Mouse (Mus musculus) midbrain, postnatal 0 days (tissue): Measurements from ENCODE around the gene Phb2. TPM values are rescaled to one million over a fixed set of nuclear protein-coding genes. Genes with fewer than 3 reads are reported as not detected.

Source experiments
- ATAC-seq: fragments of 200-750 bp; cut with Nextera tagmentation; 2 replicates; pipeline ENCODE4 v1.8.0; 2017; ENCODE audit warnings: moderate number of reproducible peaks, mild to moderate bottlenecking, moderate TSS enrichment, moderate library complexity; ENCODE audit not compliant: low FRiP score
- DNase-seq: peaks from one replicate; pipeline ENCODE4 v3.0.0-alpha.2; 2015; ENCODE audit warnings: low spot score
- H3K27ac ChIP-seq: fragments of 300-500 bp; sonication (generic); 2 replicates; pipeline ENCODE4 v1.5.1; 2014; ENCODE audit warnings: low read depth, mild to moderate bottlenecking, low read length, mixed read lengths
- H3K27me3 ChIP-seq: fragments of 300-500 bp; sonication (generic); 2 replicates; pipeline ENCODE4 v1.6.1; 2014; ENCODE audit warnings: low read length, control low read depth, mixed read lengths; ENCODE audit not compliant: insufficient read depth
- H3K36me3 ChIP-seq: fragments of 300-500 bp; sonication (generic); 2 replicates; pipeline ENCODE4 v1.6.1; 2014; ENCODE audit warnings: low read length, control low read depth, mixed read lengths; ENCODE audit not compliant: insufficient read depth
- H3K4me1 ChIP-seq: fragments of 300-500 bp; sonication (generic); 2 replicates; pipeline ENCODE4 v1.6.1; 2014; ENCODE audit warnings: mild to moderate bottlenecking, control low read depth, antibody characterized with exemption, low read length, mixed read lengths; ENCODE audit not compliant: insufficient read depth
- H3K4me2 ChIP-seq: fragments of 300-500 bp; sonication (generic); 2 replicates; pipeline ENCODE4 v1.6.1; 2014; ENCODE audit warnings: low read depth, mild to moderate bottlenecking, low read length, mixed read lengths; ENCODE audit not compliant: poor library complexity, severe bottlenecking
- H3K4me3 ChIP-seq: fragments of 300-500 bp; sonication (generic); 2 replicates; pipeline ENCODE4 v1.5.1; 2014; ENCODE audit warnings: low read depth, mild to moderate bottlenecking, low read length, moderate library complexity
- H3K9ac ChIP-seq: fragments of 300-500 bp; sonication (generic); replicated peaks from 2 replicates; pipeline ENCODE4 v1.6.1; 2014; ENCODE audit warnings: mild to moderate bottlenecking, low read length, moderate library complexity, mixed read lengths; ENCODE audit not compliant: poor library complexity, severe bottlenecking
- H3K9me3 ChIP-seq: fragments of 300-500 bp; sonication (generic); 2 replicates; pipeline ENCODE4 v1.6.1; 2016; ENCODE audit warnings: low read length, control low read depth
- CTCF ChIP-seq: IDR thresholded peaks from 2 replicates; pipeline ENCODE4 v1.5.1; 2016; ENCODE audit warnings: antibody characterized with exemption, mild to moderate bottlenecking
- WGBS: fragments of 180-500 bp; shearing (Covaris S2); extraction: QIAGEN DNeasy Blood & Tissue Kit; methylation state at CpG from one replicate; pipeline ENCODE4 v1.1.7; 2014; 5-methylcytosine and 5-hydroxymethylcytosine counted together
- polyA plus RNA-seq: library from polyadenylated mRNA; unstranded; fragments of >200 nt; fragmentation: Nextera tagmentation; extraction: Ambion mirVana; gene quantifications from 2 replicates; pipeline ENCODE4 v1.2.1, GENCODE M21; 2015
- total RNA-seq: library from RNA; depleted of rRNA; stranded (reverse); fragments of >200 nt; gene quantifications from 2 replicates; pipeline ENCODE4 v1.2.3, GENCODE M21; 2014

The Phb2 gene
- total and polyA plus RNA-seq, 2 experiments from 2014 or later: 230 to 265 TPM

DNA sequence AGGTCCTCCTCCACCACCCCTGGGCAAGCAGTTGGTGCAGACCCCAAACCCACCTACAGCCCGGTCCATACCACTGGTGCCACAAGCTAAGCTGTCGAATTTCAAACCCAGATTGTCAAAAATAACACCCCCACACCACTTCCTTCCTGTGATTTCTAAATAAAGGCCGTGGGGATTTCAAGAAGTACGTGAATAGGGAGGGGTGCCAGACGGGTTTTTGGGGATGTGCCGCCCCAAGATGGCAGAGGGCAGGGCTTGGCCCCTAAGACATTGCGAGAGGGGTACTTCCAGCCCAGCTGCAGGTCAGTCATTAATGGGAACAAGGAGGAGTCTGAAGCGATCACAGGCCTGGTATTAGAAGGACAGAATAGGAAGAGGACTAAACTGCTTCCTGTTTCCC, 11.4 kb downstream of the Phb2 start:
- H3K4me1 ChIP-seq: no peaks in the 10 kb centered on the region
- DNase-seq (no peak), ATAC-seq (no peak)
- no peak for TF ChIP-seq CTCF
- no peaks in the 10 kb centered on the region for H3K9me3 ChIP-seq
- 80% methylated on average over 8 of the region's 8 CpGs for WGBS
- no peak overlapping the region for H3K4me2 ChIP-seq
- no peak overlapping the region for H3K4me3 ChIP-seq
- H3K9ac ChIP-seq: no peak overlapping the region
- H3K27me3 ChIP-seq: no peaks in the 10 kb centered on the region
- H3K27ac ChIP-seq: no peak overlapping the region
- H3K36me3 ChIP-seq: no peaks in the 10 kb centered on the region

DNA sequence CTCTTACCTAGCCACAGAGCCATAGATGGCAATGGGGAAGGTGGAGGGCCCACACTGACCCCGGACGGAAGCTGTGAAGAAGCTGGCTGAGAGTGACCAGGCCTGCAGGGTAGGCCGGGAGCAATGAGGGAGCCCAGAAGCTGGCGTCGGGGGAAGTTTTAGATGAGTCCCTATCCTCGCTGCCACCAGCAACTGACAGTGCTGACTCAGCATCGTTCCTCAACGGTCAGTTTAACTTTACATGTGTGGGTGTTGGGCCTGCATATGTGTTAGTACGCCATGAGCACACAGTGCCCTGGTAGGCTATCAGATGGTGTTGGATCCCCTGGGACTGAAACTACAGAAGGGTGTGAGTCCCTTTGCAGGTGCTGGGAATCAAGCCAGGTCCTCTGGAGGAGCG, 12.3 kb downstream of the Phb2 start:
- ATAC-seq (no peak), DNase-seq (no peak)
- Histone ChIP-seq H3K9ac (no peak overlapping the region), H3K9me3 (no peaks in the 10 kb centered on the region), H3K27me3 (no peaks in the 10 kb centered on the region), H3K4me3 (no peak overlapping the region), H3K36me3 (no peaks in the 10 kb centered on the region), H3K4me2 (no peak overlapping the region), H3K4me1 (no peaks in the 10 kb centered on the region), H3K27ac (no peak overlapping the region)
- no peak for TF ChIP-seq CTCF
- WGBS: 88% methylated on average over 10 of the region's 10 CpGs

DNA sequence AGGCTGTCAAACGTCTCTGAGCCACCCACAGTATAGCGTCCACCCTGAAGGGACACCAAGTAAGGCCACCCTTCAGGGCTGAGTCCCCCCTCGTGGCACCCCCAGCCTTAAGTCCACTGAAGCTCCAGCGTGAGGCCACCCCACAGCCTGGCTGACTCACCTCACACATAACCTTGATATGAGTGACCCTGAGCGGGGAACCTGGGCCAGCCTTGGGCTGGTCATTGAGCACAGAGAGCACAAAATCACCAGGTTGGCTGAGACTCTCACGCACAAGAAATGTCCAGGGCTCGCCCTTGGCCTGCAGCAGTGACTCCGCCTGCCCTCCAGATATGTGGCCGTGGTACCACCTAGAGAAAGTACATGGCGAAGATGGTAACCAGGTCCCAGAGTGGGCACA, 16.5 kb downstream of the Phb2 start:
- no peak overlapping the region for H3K4me3 ChIP-seq
- H3K27ac ChIP-seq: no peak overlapping the region
- H3K27me3 ChIP-seq: no peaks in the 10 kb centered on the region
- no peak overlapping the region for H3K4me2 ChIP-seq
- no peak for TF ChIP-seq CTCF
- no peak for ATAC-seq
- H3K4me1 ChIP-seq: no peaks in the 10 kb centered on the region
- 91% methylated on average over 10 of the region's 10 CpGs for WGBS
- no peaks in the 10 kb centered on the region for H3K36me3 ChIP-seq
- no peak overlapping the region for H3K9ac ChIP-seq
- no peak for DNase-seq
- H3K9me3 ChIP-seq: no peaks in the 10 kb centered on the region

DNA sequence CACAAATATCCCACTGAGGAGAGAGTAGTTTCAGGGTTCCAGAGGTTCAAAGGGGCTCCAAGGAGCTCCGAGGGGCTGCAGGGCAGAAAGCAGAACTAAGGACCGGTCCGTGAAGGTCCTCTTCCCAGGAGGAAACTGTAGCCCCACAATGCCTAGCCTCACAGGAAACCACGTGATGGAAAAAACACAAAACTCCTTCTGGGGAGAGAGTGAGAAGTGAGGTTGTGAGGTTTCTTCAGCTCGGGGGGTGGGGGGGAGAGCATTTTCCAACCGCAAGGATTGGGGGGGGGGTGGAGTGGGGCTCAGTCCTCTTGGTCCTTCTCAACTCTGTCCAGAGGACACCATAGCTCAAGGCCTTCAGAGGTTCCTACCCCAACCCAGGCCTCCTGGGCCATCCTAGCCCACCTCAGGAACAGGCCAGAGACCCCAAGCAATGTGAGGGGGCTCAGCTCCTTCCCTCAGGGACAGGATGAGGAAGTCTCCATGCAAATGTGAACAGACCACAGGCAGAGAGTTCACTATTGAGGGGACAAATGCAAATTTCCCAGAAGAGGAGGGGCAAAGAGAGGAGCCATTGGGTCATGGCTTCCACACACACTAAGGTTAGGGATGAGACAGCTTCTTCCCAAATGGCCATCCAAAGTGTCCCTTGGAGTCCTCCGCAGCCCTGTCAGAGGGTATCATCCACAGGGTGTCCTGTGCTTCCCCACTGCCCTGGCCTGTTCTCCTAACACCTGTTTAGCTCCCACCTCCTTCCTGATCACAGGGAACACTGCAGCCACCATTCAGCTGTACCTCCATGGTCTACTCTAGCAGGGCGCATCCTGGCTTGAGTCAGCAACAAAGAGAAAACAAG, 17.9 kb downstream of the Phb2 start:
- Histone ChIP-seq H3K9ac (no peak overlapping the region), H3K4me3 (no peak overlapping the region), H3K9me3 (no peaks in the 10 kb centered on the region), H3K4me1 (no peaks in the 10 kb centered on the region), H3K4me2 (no peak overlapping the region), H3K27ac (no peak overlapping the region), H3K36me3 (no peaks in the 10 kb centered on the region), H3K27me3 (no peaks in the 10 kb centered on the region)
- TF ChIP-seq CTCF: no peak
- no peak for DNase-seq
- WGBS: 84% methylated on average over 8 of the region's 8 CpGs
- no peak for ATAC-seq

DNA sequence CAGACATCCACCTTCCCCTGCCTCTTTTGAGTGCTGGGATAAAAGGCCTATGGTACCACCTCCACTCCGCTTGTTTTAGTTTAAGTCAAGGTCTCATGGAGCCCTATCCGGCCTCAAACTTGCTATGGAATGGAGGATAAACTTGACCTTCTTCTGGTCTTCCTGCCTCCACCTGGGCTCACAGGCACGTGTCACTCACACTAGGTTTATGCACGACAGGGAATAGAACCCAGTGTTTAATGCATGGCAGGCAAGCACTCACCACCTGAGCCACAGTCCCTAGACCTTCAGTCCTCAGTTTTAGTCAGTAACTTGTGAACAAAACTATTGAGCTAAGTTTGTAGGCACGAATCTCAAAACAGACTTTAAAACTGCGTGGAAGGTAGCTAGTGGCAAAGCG, 18.9 kb downstream of the Phb2 start:
- 86% methylated on average over 7 of the region's 7 CpGs for WGBS
- no peak overlapping the region for H3K4me3 ChIP-seq
- no peaks in the 10 kb centered on the region for H3K4me1 ChIP-seq
- H3K27me3 ChIP-seq: no peaks in the 10 kb centered on the region
- no peak for TF ChIP-seq CTCF
- H3K27ac ChIP-seq: no peak overlapping the region
- no peak for ATAC-seq
- H3K4me2 ChIP-seq: no peak overlapping the region
- no peaks in the 10 kb centered on the region for H3K36me3 ChIP-seq
- no peaks in the 10 kb centered on the region for H3K9me3 ChIP-seq
- no peak for DNase-seq
- no peak overlapping the region for H3K9ac ChIP-seq

DNA sequence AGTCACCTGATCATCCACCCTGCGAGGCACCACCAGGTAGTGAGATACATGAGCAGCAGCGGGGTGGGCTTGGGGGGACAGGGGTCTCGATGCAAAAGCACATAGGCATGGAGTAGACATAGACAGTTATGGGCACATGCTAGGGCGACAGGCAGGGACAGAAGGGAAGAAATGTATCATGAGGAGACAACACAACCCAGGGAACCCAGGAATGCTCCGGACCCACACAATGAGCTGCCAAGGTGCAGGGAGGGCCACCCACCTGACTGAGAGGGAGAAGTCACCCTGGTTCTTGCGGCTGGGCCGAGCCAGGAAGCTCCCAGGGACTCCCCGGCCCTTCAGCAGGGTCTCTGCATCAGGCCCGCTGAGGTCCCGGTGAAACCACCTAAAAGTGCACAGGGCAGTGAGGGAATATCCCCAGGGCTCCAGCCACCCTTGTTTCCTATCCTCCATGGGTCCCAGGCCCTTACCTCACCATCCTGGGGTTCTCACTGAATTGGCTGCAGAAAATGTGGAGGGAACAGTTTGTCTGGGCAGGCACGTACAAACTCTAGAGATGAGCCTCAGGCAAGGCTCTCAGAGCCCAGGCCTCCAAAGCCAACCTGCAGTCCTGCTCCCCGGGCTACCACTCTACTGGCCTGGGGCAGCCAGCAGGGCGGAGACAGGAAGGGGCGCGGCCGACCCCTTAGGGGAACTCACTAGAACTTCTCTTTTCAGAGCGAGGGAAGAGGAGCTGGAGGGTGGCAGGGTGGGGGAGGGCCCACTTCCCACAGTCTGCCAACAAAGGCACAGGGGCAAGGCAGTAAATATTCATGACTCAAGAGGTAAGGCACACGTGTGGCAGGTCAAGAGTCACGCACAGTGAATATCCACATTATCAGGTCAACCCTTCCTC, 20.6 kb downstream of the Phb2 start:
- Histone ChIP-seq H3K27me3 (no peaks in the 10 kb centered on the region), H3K9ac (no peak overlapping the region), H3K36me3 (no peaks in the 10 kb centered on the region), H3K4me2 (no peak overlapping the region), H3K4me3 (no peak overlapping the region), H3K4me1 (no peaks in the 10 kb centered on the region), H3K9me3 (no peaks in the 10 kb centered on the region), H3K27ac (no peak overlapping the region)
- TF ChIP-seq CTCF: no peak
- ATAC-seq (no peak), DNase-seq (no peak)
- WGBS: 55% methylated on average over 19 of the region's 19 CpGs
